Mouse (Mus musculus) lung, embryonic 14.5 days (tissue): ENCODE measurements at regions not wholly inside any gene's neighbourhood (a gene's known extent, or its start where the extent isn't known, plus 50 kb on each side); places are given as distances from the start of the nearest gene placed in this dataset.
A peak's percentile ranks its signal among the peaks of the same experiment; 100 is the strongest.

Experiments used
- ATAC-seq: fragments of 200-750 bp; cut with Nextera tagmentation; 2 replicates; pipeline ENCODE4 v1.8.0; 2017; ENCODE audit warnings: mild to moderate bottlenecking, moderate TSS enrichment, moderate library complexity; ENCODE audit not compliant: insufficient read depth
- DNase-seq: peaks from one replicate; pipeline ENCODE4 v3.0.0-alpha.2; 2015
- H3K27ac ChIP-seq: fragments of 300-500 bp; sonication (generic); 2 replicates; pipeline ENCODE4 v1.5.1; 2014; ENCODE audit warnings: low read depth, mild to moderate bottlenecking, moderate library complexity
- H3K27me3 ChIP-seq: fragments of 300-500 bp; sonication (generic); 2 replicates; pipeline ENCODE4 v1.6.1; 2014; ENCODE audit warnings: low read length, control low read depth; ENCODE audit not compliant: insufficient read depth
- H3K36me3 ChIP-seq: fragments of 300-500 bp; sonication (generic); 2 replicates; pipeline ENCODE4 v1.6.1; 2014; ENCODE audit warnings: control low read depth; ENCODE audit not compliant: insufficient read depth
- H3K4me1 ChIP-seq: fragments of 300-500 bp; sonication (generic); 2 replicates; pipeline ENCODE4 v1.6.1; 2014; ENCODE audit warnings: antibody characterized with exemption, control low read depth; ENCODE audit not compliant: insufficient read depth
- H3K4me2 ChIP-seq: fragments of 300-500 bp; sonication (generic); 2 replicates; pipeline ENCODE4 v1.6.1; 2014; ENCODE audit warnings: mild to moderate bottlenecking
- H3K4me3 ChIP-seq: fragments of 300-500 bp; sonication (generic); 2 replicates; pipeline ENCODE4 v1.5.1; 2014; ENCODE audit warnings: low read depth, low read length
- H3K9ac ChIP-seq: fragments of 300-500 bp; sonication (generic); 2 replicates; pipeline ENCODE4 v1.6.1; 2014
- H3K9me3 ChIP-seq: fragments of 300-500 bp; sonication (generic); 2 replicates; pipeline ENCODE4 v1.6.1; 2016; ENCODE audit warnings: low read depth, low read length, control low read depth
- CTCF ChIP-seq: IDR thresholded peaks from 2 replicates; pipeline ENCODE4 v1.5.1; 2016; ENCODE audit warnings: antibody characterized with exemption, low read depth
- WGBS: fragments of 180-500 bp; shearing (Covaris S2); extraction: QIAGEN DNeasy Blood & Tissue Kit; methylation state at CpG from one replicate; pipeline ENCODE4 v1.1.7; 2014; 5-methylcytosine and 5-hydroxymethylcytosine counted together

DNA sequence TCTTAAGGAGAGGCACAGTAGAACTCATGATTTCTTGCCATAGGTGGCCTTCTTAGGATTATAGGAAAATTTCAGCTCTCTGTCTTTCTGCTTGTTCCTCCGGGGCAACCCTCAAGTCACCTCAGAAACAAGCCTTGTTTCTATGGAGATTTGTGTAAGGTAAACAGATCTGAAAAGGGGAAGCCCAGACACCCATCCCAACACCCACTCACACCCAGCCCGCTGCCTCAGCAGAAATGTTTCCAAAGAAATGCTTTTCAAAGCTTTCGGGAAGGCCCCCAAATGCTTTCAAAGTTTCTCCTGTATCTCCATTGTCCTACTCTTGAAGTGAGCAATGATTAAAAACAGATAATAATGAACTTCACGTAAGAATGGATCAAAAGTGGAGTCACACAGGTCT lies 64.9 kb upstream of the Rbpj start:
- no peaks in the 10 kb centered on the region for H3K4me1 ChIP-seq
- no peak overlapping the region for H3K9ac ChIP-seq
- H3K27ac ChIP-seq: no peak overlapping the region
- 59% methylated on average over 4 of the region's 4 CpGs for WGBS
- no peak for DNase-seq
- H3K4me2 ChIP-seq: no peak overlapping the region
- no peaks in the 10 kb centered on the region for H3K9me3 ChIP-seq
- no peak overlapping the region for H3K4me3 ChIP-seq
- TF ChIP-seq CTCF: no peak
- no peak for ATAC-seq
- H3K36me3 ChIP-seq: no peaks in the 10 kb centered on the region
- H3K27me3 ChIP-seq: no peaks in the 10 kb centered on the region

DNA sequence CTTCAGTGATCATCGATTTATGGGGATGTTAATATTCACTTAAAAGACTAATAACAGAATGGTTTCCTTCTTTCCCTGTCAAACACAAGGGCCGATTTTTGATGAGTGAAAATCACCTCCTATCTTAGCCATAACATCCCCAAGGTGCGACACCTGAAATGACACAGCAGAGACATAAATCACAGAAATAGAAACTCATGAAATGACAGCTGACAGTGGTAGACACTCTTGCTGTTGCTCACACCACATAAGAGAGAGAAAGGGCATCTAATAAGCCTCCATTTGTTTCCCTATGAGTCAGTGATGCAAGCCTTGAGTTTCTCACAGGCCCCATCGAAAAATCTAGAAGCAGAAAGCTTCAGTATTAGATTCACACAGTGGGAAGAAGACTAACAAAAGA lies 63.9 kb upstream of the Rbpj start:
- ATAC-seq (no peak), DNase-seq (no peak)
- TF ChIP-seq CTCF: no peak
- no peaks in the 10 kb centered on the region for H3K9me3 ChIP-seq
- no peak overlapping the region for H3K9ac ChIP-seq
- H3K4me2 ChIP-seq: no peak overlapping the region
- H3K27me3 ChIP-seq: no peaks in the 10 kb centered on the region
- no peaks in the 10 kb centered on the region for H3K4me1 ChIP-seq
- 84% methylated on average over 4 of the region's 4 CpGs for WGBS
- H3K4me3 ChIP-seq: no peak overlapping the region
- H3K27ac ChIP-seq: no peak overlapping the region
- H3K36me3 ChIP-seq: no peaks in the 10 kb centered on the region

DNA sequence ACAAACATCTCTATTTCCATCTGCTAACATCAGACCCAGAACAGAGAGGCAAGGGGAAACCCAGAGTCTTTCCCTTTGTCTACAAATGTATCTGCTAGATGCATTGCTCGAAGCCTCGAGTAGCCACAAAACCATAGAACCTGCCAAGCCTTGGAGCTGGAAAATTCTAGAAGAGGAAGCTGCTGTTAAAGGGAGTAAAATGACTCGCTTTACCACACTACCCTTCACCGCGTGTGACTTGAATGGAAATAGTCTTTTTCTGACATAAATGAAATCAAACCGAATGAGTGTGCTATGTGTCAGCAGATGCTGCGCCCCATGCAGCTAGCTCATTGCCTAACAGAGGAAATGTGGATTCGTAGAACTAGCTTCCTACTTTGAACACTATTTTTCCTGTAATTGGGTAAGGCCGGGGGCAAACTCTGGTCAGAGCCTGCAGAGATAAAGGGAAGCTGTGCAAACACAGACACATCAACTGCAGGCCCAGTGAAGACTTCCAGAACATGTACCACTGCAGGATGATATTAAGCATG lies 63.3 kb upstream of the Rbpj start:
- ATAC-seq (no peak), DNase-seq (peak; percentile 17)
- Histone ChIP-seq H3K9ac (no peak overlapping the region), H3K36me3 (no peaks in the 10 kb centered on the region), H3K4me1 (no peaks in the 10 kb centered on the region), H3K27ac (no peak overlapping the region), H3K4me2 (no peak overlapping the region), H3K9me3 (no peaks in the 10 kb centered on the region), H3K27me3 (no peaks in the 10 kb centered on the region), H3K4me3 (no peak overlapping the region)
- 75% methylated on average over 9 of the region's 9 CpGs for WGBS
- no peak for TF ChIP-seq CTCF

DNA sequence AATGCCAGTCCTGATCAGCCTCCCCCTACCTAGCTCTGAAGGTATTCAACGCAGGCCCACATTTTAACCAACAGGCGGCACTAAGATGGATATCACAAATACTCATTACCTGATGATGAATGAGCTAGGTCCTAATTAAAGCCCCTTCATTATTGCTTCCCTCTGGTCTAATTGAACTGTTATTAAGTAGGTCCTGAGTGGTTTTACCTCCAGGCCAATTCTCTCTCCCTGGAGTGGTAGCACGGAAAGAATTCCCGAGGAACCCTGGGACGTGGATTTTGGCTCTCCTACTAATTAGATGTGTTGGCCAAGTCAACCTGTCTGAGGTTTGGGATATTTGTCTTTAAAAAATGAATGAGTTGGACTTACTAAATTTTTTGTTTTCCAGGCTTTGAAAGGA lies 60.0 kb upstream of the Rbpj start:
- no peak overlapping the region for H3K27ac ChIP-seq
- no peak overlapping the region for H3K9ac ChIP-seq
- ATAC-seq (no peak), DNase-seq (no peak)
- H3K4me1 ChIP-seq: no peaks in the 10 kb centered on the region
- no peaks in the 10 kb centered on the region for H3K9me3 ChIP-seq
- H3K27me3 ChIP-seq: no peaks in the 10 kb centered on the region
- 91% methylated on average over 5 of the region's 5 CpGs for WGBS
- H3K4me2 ChIP-seq: no peak overlapping the region
- no peak overlapping the region for H3K4me3 ChIP-seq
- TF ChIP-seq CTCF: no peak
- H3K36me3 ChIP-seq: no peaks in the 10 kb centered on the region

DNA sequence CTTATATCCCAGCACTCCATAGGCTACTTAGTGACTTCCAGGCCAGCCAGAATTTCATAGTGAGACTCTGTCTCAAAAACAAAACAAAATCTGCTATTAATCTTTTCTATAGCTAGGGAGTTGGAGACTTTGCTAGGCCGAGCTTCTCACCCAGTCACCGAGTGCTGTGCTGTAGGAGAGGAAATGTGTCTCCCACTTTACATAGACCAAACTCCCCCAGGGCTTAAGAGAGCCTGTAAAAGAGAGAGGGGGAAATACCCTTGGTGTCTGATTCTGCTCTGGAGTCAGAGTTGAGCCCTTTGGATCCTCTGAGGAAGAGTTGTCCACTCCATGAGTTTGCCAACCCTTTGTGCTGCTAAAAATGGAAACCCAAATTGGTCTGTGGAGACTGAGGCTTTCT lies 58.3 kb upstream of the Rbpj start:
- Histone ChIP-seq H3K9ac (no peak overlapping the region), H3K4me3 (no peak overlapping the region), H3K4me1 (no peaks in the 10 kb centered on the region), H3K36me3 (no peaks in the 10 kb centered on the region), H3K4me2 (no peak overlapping the region), H3K27me3 (no peaks in the 10 kb centered on the region), H3K9me3 (no peaks in the 10 kb centered on the region), H3K27ac (no peak overlapping the region)
- no peak for TF ChIP-seq CTCF
- 72% methylated on average over 2 of the region's 2 CpGs for WGBS
- no peak for ATAC-seq
- DNase-seq: no peak

DNA sequence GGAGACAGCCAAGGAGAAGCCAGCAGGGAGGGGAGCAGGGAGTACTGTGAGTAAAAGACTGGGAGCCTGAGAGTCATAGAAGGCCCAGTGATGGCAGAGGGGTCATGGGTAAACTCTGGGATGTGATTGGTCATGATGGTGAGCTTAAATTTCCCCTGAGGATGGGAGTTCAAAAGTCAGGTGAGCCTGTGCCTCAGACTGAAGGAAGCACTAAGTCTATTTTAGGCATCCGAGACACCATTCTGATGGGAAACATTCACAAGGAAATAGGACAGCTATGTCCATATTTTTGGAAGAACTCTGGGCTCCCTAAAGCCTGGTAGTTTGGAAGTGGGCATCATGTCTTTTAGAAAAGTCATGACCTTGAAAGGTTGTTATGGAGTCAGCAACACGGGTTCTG lies 57.7 kb upstream of the Rbpj start:
- DNase-seq: no peak
- Histone ChIP-seq H3K27me3 (no peaks in the 10 kb centered on the region), H3K9me3 (no peaks in the 10 kb centered on the region), H3K36me3 (no peaks in the 10 kb centered on the region), H3K4me2 (no peak overlapping the region), H3K4me1 (no peaks in the 10 kb centered on the region), H3K4me3 (no peak overlapping the region), H3K27ac (no peak overlapping the region), H3K9ac (no peak overlapping the region)
- no peak for ATAC-seq
- TF ChIP-seq CTCF: no peak
- WGBS: 83% methylated on average over 2 of the region's 2 CpGs

DNA sequence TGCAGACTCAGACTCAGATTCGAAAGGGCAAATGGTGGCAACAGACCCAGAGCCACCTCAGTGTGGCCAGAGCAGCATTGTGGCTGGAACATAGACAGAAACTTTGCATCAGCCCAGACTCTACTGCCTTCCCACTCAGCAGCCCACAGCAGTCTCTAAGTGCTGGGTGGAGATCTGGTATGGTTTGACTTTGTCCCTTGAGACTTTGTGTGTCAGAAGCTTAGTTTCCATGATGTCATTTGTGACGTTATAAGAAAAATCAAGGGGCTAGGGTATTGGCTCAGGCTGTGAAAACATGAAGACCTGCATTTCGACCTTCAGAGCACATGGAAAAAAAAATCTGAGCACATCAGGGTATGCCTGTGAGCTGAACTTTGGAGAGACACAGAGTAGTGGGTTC lies 56.2 kb upstream of the Rbpj start:
- no peaks in the 10 kb centered on the region for H3K36me3 ChIP-seq
- H3K27me3 ChIP-seq: no peaks in the 10 kb centered on the region
- no peak for DNase-seq
- no peak overlapping the region for H3K4me3 ChIP-seq
- no peak overlapping the region for H3K27ac ChIP-seq
- H3K4me1 ChIP-seq: no peaks in the 10 kb centered on the region
- ATAC-seq: no peak; the same call in 1 of the 2 replicates
- WGBS: 77% methylated on average over 3 of the region's 3 CpGs
- H3K4me2 ChIP-seq: no peak overlapping the region
- H3K9me3 ChIP-seq: no peaks in the 10 kb centered on the region
- H3K9ac ChIP-seq: no peak overlapping the region
- no peak for TF ChIP-seq CTCF
